Mouse (Mus musculus): ENCODE data around the gene Rngtt. TPM values are rescaled to one million over a fixed set of nuclear protein-coding genes. Genes with fewer than 3 reads are reported as not detected.
A peak's percentile ranks its signal among the peaks of the same experiment; 100 is the strongest.

Rngtt gene
- total RNA-seq, 2 experiments from 2014 or later = 29.6 to 43.7 TPM

DNA sequence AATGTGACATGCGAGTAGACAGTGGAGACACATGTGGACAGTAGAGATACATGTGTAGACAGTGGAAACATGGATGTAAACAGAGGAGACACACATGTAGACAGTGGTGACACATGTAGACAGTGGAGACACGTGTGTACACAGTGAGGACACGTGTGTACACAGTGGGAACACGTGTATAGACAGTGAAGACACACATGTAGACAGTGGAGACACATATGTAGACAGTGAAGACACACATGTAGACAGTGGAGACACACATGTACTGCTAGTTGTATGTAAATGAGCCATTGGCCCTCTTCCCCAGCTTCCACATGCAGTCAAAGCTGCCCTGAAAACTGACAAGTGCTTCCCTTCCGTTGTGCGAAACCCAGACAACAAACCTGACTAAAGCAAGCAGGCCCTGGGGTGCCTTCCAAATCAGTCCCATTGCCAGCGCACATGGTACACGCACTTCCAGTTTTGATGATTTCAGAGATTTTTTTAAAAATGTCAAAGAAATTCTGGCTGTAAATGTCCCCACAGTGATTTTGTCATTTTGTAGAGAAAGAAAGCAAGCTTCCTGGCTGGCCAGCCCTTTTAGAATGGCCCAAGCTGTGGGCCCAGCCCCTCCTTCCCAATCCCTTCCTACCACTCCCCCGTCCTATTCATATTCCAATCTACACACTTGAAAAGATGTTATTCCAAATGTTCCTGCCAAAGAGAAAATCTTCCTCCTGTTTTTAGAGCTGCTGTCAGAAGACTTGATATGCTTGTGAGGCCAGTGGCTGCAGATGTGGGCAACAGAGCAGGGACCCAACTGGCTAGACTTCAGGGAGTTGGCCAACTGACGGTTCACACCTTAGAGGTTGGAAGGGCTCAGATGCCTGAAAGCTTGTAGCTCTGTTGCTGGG lies 204.2 kb downstream of the Rngtt start:
- DNase-seq = no peak

DNA sequence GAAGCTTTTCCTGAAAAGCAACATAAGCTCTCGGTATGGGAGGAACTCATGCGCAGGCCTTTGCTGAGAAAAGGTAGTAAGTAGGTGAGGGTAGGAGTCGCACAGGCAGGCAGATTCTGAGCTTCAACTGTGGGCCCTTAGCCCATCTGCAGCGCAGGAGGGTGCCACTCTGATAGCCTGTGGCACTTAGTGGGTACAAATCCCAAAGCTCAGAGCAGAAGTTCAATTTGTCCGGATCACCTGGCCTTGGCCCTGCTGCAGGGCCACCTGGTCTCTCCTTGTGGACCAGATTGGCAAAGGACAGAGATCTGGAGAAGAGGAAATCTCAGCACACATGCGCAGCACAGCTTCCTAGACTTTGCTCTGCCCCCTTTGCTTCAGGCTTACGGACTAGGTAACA lies 210.1 kb downstream of the Rngtt start:
- DNase-seq = no peak

DNA sequence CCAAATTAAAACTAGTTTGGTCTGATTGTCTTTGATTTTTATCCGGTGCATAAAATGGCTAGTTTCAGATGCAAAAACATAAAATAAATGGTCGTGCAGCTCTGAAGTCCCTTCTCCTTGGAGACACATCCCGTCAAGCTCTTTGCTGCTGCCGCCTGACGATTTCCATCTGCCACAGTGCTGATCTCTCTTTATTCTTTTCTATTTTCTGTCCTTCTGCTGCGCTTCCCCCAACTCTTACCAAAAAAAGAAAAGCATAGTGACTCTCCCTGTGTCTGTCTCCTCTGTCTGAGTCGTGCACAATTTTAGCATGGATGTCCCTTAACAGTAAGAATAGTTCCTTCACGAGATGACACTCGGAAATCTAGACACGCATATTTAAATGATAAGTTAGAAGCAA lies 210.8 kb downstream of the Rngtt start:
- no peak for DNase-seq

DNA sequence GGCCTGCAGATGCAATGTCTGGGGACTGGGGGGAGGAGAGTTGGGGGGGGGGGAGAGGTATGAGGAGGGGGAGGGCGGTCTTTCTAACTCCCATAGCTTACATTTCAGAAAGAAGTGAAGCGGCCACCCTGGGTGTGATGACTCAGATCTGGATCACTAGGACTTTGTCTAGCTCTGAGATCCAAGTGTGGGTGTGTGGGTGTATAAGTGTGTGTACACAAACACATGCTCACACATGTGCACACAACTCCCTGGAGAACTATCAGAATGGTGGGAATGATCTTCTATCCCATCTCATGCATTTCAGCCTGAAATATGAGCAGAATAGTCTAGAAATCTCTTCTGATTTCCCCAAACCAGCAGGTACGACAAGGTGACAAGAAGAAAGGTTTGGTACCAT lies 213.7 kb downstream of the Rngtt start:
- no peak for DNase-seq

GRCm38 (mm10) chr4:33524481-33525141 lies 214.5 kb downstream of the Rngtt start:
- DNase-seq = peak; percentile 81 to 86

GRCm38 (mm10) chr4:33525272-33525671 lies 215.2 kb downstream of the Rngtt start:
- DNase-seq = no peak

DNA sequence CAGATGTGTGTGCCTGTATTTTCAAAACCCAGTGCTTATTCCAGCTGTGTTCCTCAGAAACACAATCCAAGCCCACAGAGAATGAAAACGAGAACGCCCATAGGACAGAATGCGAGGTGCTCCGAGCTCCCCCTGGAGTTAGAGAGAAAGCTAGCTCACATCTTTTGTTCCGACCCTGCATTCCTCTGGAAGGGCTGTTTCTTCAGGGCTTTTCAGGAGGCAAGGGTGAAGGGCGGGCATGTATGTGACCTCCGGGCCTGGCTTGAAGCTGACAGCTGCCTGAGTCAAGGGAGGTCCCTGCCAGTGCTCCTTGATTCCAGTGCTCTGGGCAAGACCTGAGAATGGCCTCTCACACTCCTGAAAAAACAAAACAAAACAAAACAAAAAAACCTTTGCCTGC lies 216.0 kb downstream of the Rngtt start:
- DNase-seq = peak; percentile 16 to 30

- DNase-seq = no peak
Measured at GRCm38 (mm10) chr4:33526675-33527074, 216.6 kb downstream of the Rngtt start.

DNA sequence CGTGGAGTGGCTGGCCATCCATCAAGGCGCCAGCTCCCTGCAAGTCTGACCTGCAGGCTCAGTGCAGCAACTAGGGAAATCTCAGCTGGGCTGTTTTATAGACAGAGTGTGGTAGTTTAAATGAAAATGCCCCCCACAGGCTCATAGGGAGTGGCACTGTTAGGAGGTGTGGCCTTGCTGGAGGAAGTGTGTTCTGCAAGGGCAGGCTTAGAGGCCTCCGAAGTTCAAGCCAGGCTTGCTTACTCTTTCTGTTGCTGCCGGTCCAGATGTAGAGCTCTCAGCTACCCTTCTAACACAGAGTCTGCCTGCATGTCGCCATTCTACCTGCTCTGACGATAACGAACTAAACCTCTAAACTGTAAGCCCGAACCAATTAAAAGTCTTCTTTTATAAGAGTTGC lies 222.5 kb downstream of the Rngtt start:
- no peak for DNase-seq

- no peak for DNase-seq
Measured at GRCm38 (mm10) chr4:33544755-33545576, 234.9 kb downstream of the Rngtt start.

GRCm38 (mm10) chr4:33545577-33545879 lies 235.4 kb downstream of the Rngtt start:
- no peak for DNase-seq

DNA sequence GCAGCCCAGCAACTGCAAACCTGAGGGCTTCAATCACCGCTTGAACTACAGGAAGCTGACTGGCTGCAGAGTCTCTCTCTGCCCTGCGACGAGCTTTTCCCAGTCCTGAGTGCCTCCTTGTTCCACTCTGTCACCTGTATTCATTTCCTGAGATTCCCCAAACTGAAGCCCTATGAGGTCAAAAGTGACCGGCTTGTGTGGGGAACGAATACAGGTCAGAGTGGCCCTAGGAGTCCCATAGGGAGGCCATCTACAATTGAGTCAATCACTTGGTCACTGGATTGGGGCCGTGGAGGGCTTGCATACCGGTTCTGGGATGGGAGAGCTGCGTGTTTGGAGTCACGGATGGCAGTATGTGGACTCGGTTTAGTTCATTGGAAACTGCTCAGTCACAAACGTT lies 236.2 kb downstream of the Rngtt start:
- no peak for DNase-seq

- DNase-seq = no peak
Measured at GRCm38 (mm10) chr4:33547315-33547929, 237.3 kb downstream of the Rngtt start.

- DNase-seq = peak in 1 of 2 experiments; percentile 18
Measured at GRCm38 (mm10) chr4:33549606-33550005, 239.5 kb downstream of the Rngtt start.

Small RNAs within 50 kb of the gene (microRNA-seq; reads per million reads assigned to microRNA genes)
- not detected for gene Mir8118

Other genes with a start within 250 kb of the Rngtt start
- under 1 TPM; 0.20 to 0.26 TPM for gene Gabrr2, start 247.3 kb upstream of the Rngtt start, total RNA-seq (2021)
- under 1 TPM in 1 of 2 experiments, not detected in 1; 0.13 TPM for gene Gabrr1, start 177.8 kb upstream of the Rngtt start, total RNA-seq (2021)
- gene Pm20d2, start 120.6 kb upstream of the Rngtt start, total RNA-seq (2021) = 10 to 100 TPM; 17.9 to 63.5 TPM
- 1 to 10 TPM in 1 of 2 experiments, under 1 TPM in 1; 0.76 to 1.2 TPM for gene Srsf12, start 101.3 kb upstream of the Rngtt start, total RNA-seq (2021)
- gene Pnrc1, start 20.1 kb upstream of the Rngtt start, total RNA-seq (2021) = 100 to 1,000 TPM; 192 to 221 TPM

All from adrenal gland, postnatal 36 days (tissue).